ENCODE assay signal across 15 mouse cellular contexts in the genomic region with DNA sequence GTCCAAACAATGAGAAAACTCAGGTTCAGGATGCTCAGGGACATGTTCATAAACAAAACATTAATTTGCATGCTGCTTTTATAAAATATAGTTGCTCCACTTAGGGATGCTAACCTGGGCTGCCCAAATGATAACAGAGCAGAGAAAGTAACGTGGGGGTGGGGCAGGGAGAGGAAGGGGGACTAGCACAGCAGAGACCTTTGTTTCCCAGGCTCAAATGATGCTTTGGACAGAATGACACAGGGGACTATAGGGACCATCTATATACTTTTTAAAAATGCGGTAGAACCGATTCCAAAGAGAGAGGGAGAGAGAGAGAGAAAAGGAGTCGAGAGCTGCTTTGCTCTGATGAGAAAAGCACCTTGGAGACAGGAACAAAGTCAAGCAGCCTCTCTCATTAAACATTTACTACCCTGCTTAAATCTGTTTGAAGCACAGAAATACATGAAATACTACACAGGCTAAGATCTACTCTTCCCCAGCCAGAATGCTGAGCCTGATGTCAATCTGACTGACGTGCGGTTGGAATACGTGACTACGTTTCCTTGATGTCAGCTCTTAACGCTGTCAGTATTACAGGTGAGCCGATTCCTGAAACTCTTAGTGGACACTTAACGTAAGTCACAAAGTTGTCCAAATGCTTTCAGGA.
"Had no signal": no experiment of that assay in that cellular context is flagged by ENCODE, and none has a peak within 500 bp of the region (broad histone marks: within the 10 kb centered on the region; RNA-seq: fewer than 3 reads in every experiment).

No protein-coding gene starts in this region.

- H3K36me3 ChIP-seq: intestine, embryonic 15.5 days; limb, embryonic 10.5 days; midbrain, embryonic 12.5 days; neural tube, embryonic 15.5 days had no signal

- H3K27ac ChIP-seq: intestine, embryonic 15.5 days; left cerebral cortex, adult 2 months; limb, embryonic 10.5 days; macrophage; midbrain, embryonic 12.5 days; neural tube, embryonic 15.5 days; stomach, postnatal 0 days had no signal

- ATAC-seq: intestine, embryonic 15.5 days had no signal

- H3K4me3 ChIP-seq: intestine, embryonic 15.5 days; left cerebral cortex, adult 2 months; limb, embryonic 10.5 days; midbrain, embryonic 12.5 days; neural tube, embryonic 15.5 days had no signal

- DNase-seq: kidney, adult 8-10 months; kidney, postnatal 14 days; lung, embryonic 14.5 days; lung, postnatal 10 days; right cerebral cortex, adult 18-20 months; right cerebral cortex, postnatal 25 days; thymus, postnatal 4 days had no signal

- H3K27me3 ChIP-seq: intestine, embryonic 15.5 days; midbrain, embryonic 12.5 days; neural tube, embryonic 15.5 days had no signal

- H3K9me3 ChIP-seq: intestine, embryonic 15.5 days; limb, embryonic 10.5 days; midbrain, embryonic 12.5 days; neural tube, embryonic 15.5 days had no signal

- H3K4me1 ChIP-seq: intestine, embryonic 15.5 days; midbrain, embryonic 12.5 days; neural tube, embryonic 15.5 days had no signal

- H3K9ac ChIP-seq: intestine, embryonic 15.5 days; lung, embryonic 14.5 days; midbrain, embryonic 12.5 days; neural tube, embryonic 15.5 days had no signal

- H3K4me2 ChIP-seq: intestine, embryonic 15.5 days; liver, embryonic 11.5 days; lung, embryonic 14.5 days; midbrain, embryonic 12.5 days; neural tube, embryonic 15.5 days had no signal
